Mouse (Mus musculus) lung, adult 2 months (tissue): Measurements from ENCODE around the gene Palld.

Source experiments
- CTCF ChIP-seq: fragments of 200-500 bp; IDR thresholded peaks from 2 replicates; pipeline ENCODE4 v1.5.1; 2011; ENCODE audit warnings: mild to moderate bottlenecking, low read length, control low read depth; ENCODE audit not compliant: insufficient read depth
- POLR2A ChIP-seq: fragments of 200-500 bp; IDR thresholded peaks from 2 replicates; pipeline ENCODE4 v1.6.1; 2011; ENCODE audit warnings: low read depth, mild to moderate bottlenecking, control low read depth, low read length, borderline replicate concordance; ENCODE audit errors: extremely low read depth

DNA sequence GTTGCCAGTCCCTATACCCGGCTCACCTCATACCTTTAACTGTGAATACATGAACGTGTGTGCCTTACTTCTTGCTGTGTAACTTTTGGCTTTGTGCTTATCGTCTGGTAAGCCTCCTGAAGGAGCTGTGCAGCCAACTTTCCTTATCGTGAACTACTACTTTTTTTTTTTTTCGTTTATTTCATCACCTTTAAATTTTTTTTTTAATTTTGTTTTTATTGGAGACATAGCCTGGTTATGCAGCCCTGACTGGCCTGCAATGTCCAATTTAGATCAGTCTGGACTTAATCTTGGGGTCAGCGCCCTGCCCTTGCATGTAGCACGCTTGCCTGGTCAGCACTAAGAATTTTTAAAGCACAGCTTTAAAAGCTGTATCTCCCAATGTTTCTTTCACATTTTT, 291.4 kb downstream of the Palld start:
- no peak for TF ChIP-seq CTCF
- TF ChIP-seq POLR2A: no peak
